Mouse (Mus musculus): ENCODE data around the gene Hist1h3h. TPM values are rescaled to one million over a fixed set of nuclear protein-coding genes. Genes with fewer than 3 reads are reported as not detected.
"Not testable (repeated sequence)": the region's sequence is repeated elsewhere in the genome, so short reads cannot be mapped to it uniquely, and the experiment has no call there.

Hist1h3h gene
- polyA plus RNA-seq, 2 experiments = 18.4 to 34.5 TPM

GRCm38 (mm10) chr13:21710821-21711525 is 6.5 kb upstream of the Hist1h3h start:
- H3K27ac ChIP-seq (replicated peaks; ENCODE audit: low read depth, low read length) = no peak overlapping the region
- H3K9me3 ChIP-seq (ENCODE audit: control insufficient read depth, low read length) = no peaks in the 10 kb centered on the region
- no peak for TF ChIP-seq POLR2A (IDR thresholded peaks at IDR 0.05; ENCODE audit: borderline replicate concordance, extremely low read depth, insufficient read depth, insufficient read length)
- peak overlapping the region; percentile 68 for H3K4me3 ChIP-seq (replicated peaks; ENCODE audit: low read length)
- peak overlapping the region; percentile 40 for H3K9ac ChIP-seq (ENCODE audit: low read depth, low read length, severe bottlenecking)
- ATAC-seq (ENCODE audit: low FRiP score, low read depth) (peak; percentile 87), DNase-seq (ENCODE audit: low spot score) (peak; percentile 77)
- peaks cover 6% of the 10 kb centered on the region for H3K4me1 ChIP-seq (ENCODE audit: control insufficient read depth, insufficient read depth, low read length)
- peak overlapping the region; percentile 48 for H3K4me2 ChIP-seq (replicated peaks; ENCODE audit: low read depth, low read length, severe bottlenecking)
- no peaks in the 10 kb centered on the region for H3K27me3 ChIP-seq (ENCODE audit: control insufficient read depth, insufficient read depth, low read length)
- no peaks in the 10 kb centered on the region for H3K36me3 ChIP-seq (ENCODE audit: control insufficient read depth, insufficient read depth, low read length)
- WGBS = under 1% methylated on average over 22 of the region's 22 CpGs

GRCm38 (mm10) chr13:21711698-21712097 is 5.8 kb upstream of the Hist1h3h start:
- Histone ChIP-seq H3K9ac (ENCODE audit: low read depth, low read length, severe bottlenecking) (no peak overlapping the region), H3K4me2 (replicated peaks; ENCODE audit: low read depth, low read length, severe bottlenecking) (peak overlapping the region; percentile 48), H3K27ac (replicated peaks; ENCODE audit: low read depth, low read length) (no peak overlapping the region), H3K4me1 (ENCODE audit: control insufficient read depth, insufficient read depth, low read length) (peaks cover 6% of the 10 kb centered on the region), H3K4me3 (replicated peaks; ENCODE audit: low read length) (peak overlapping the region; percentile 68), H3K27me3 (ENCODE audit: control insufficient read depth, insufficient read depth, low read length) (no peaks in the 10 kb centered on the region), H3K9me3 (ENCODE audit: control insufficient read depth, low read length) (no peaks in the 10 kb centered on the region), H3K36me3 (ENCODE audit: control insufficient read depth, insufficient read depth, low read length) (no peaks in the 10 kb centered on the region)
- TF ChIP-seq POLR2A (IDR thresholded peaks at IDR 0.05; ENCODE audit: borderline replicate concordance, extremely low read depth, insufficient read depth, insufficient read length) = no peak
- 30% methylated on average over 4 of the region's 4 CpGs for WGBS
- no peak for DNase-seq (ENCODE audit: low spot score)
- ATAC-seq (ENCODE audit: low FRiP score, low read depth) = no peak

- peak overlapping the region; percentile 84 for H3K27ac ChIP-seq (replicated peaks; ENCODE audit: low read depth, low read length)
- no peaks in the 10 kb centered on the region for H3K9me3 ChIP-seq (ENCODE audit: control insufficient read depth, low read length)
- H3K4me1 ChIP-seq (ENCODE audit: control insufficient read depth, insufficient read depth, low read length) = peaks cover 12% of the 10 kb centered on the region
- ATAC-seq (ENCODE audit: low FRiP score, low read depth) = no peak
- peak overlapping the region; percentile 42 for H3K4me3 ChIP-seq (replicated peaks; ENCODE audit: low read length)
- 3% methylated on average over 7 of the region's 7 CpGs for WGBS
- peak overlapping the region; percentile 79 for H3K4me2 ChIP-seq (replicated peaks; ENCODE audit: low read depth, low read length, severe bottlenecking)
- DNase-seq (ENCODE audit: low spot score) = peak; percentile 83
- H3K27me3 ChIP-seq (ENCODE audit: control insufficient read depth, insufficient read depth, low read length) = no peaks in the 10 kb centered on the region
- H3K9ac ChIP-seq (ENCODE audit: low read depth, low read length, severe bottlenecking) = peak overlapping the region; percentile 59
- no peaks in the 10 kb centered on the region for H3K36me3 ChIP-seq (ENCODE audit: control insufficient read depth, insufficient read depth, low read length)
- no peak for TF ChIP-seq POLR2A (IDR thresholded peaks at IDR 0.05; ENCODE audit: borderline replicate concordance, extremely low read depth, insufficient read depth, insufficient read length)
Measured at GRCm38 (mm10) chr13:21714725-21715124, 2.7 kb upstream of the Hist1h3h start.

- TF ChIP-seq POLR2A (IDR thresholded peaks at IDR 0.05; ENCODE audit: borderline replicate concordance, extremely low read depth, insufficient read depth, insufficient read length) = no peak
- Histone ChIP-seq H3K9ac (ENCODE audit: low read depth, low read length, severe bottlenecking) (peak overlapping the region; percentile 59), H3K4me2 (replicated peaks; ENCODE audit: low read depth, low read length, severe bottlenecking) (peak overlapping the region; percentile 79), H3K27me3 (ENCODE audit: control insufficient read depth, insufficient read depth, low read length) (no peaks in the 10 kb centered on the region), H3K4me3 (replicated peaks; ENCODE audit: low read length) (peak overlapping the region; percentile 42), H3K36me3 (ENCODE audit: control insufficient read depth, insufficient read depth, low read length) (no peaks in the 10 kb centered on the region), H3K4me1 (ENCODE audit: control insufficient read depth, insufficient read depth, low read length) (peaks cover 16% of the 10 kb centered on the region), H3K9me3 (ENCODE audit: control insufficient read depth, low read length) (no peaks in the 10 kb centered on the region), H3K27ac (replicated peaks; ENCODE audit: low read depth, low read length) (peak overlapping the region; percentile 84)
- ATAC-seq (ENCODE audit: low FRiP score, low read depth) (no peak), DNase-seq (ENCODE audit: low spot score) (peak; percentile 35)
- WGBS = 1% methylated on average over 19 of the region's 22 CpGs
Measured at GRCm38 (mm10) chr13:21715131-21715863, 2.2 kb upstream of the Hist1h3h start.

- H3K9ac ChIP-seq (ENCODE audit: low read depth, low read length, severe bottlenecking) = peak within 1 kb of the TSS; percentile 68
- H3K9me3 ChIP-seq (ENCODE audit: control insufficient read depth, low read length); H3K27me3 ChIP-seq (ENCODE audit: control insufficient read depth, insufficient read depth, low read length); H3K36me3 ChIP-seq (ENCODE audit: control insufficient read depth, insufficient read depth, low read length): not testable (repeated sequence)
- H3K27ac ChIP-seq (replicated peaks; ENCODE audit: low read depth, low read length) = peak within 1 kb of the TSS; percentile 93
- ATAC-seq (ENCODE audit: low FRiP score, low read depth) = peak; percentile 91
- H3K4me2 ChIP-seq (replicated peaks; ENCODE audit: low read depth, low read length, severe bottlenecking) = peak within 1 kb of the TSS; percentile 79
- peaks cover 22% of the 10 kb centered on the region for H3K4me1 ChIP-seq (ENCODE audit: control insufficient read depth, insufficient read depth, low read length)
- peak; percentile 99 for DNase-seq (ENCODE audit: low spot score)
- H3K4me3 ChIP-seq (replicated peaks; ENCODE audit: low read length) = peak within 1 kb of the TSS; percentile 42
- 3% methylated on average over 24 of the region's 50 CpGs for WGBS
- peak; percentile 84; the same call in 1 of the 2 replicates for TF ChIP-seq POLR2A (IDR thresholded peaks at IDR 0.05; ENCODE audit: borderline replicate concordance, extremely low read depth, insufficient read depth, insufficient read length)
Measured at GRCm38 (mm10) chr13:21715864-21716539, 1.5 kb upstream of the Hist1h3h start, which contains the start of the genes Hist1h2bl and Hist1h2ai. Gene Hist1h2bl, minus strand, starts transcription at chr13:21716143. Gene Hist1h2ai, plus strand, starts transcription at chr13:21716422.

Data from limb, embryonic 14.5 days (tissue).